Mouse (Mus musculus) ovary, postnatal 36 days (tissue): Measurements from ENCODE around the gene Uxs1.

ENCODE experiments used
- DNase-seq: peaks from one replicate; pipeline ENCODE4 v3.0.0; 2022; ENCODE audit warnings: low spot score, mixed read lengths

Gene Uxs1

DNA sequence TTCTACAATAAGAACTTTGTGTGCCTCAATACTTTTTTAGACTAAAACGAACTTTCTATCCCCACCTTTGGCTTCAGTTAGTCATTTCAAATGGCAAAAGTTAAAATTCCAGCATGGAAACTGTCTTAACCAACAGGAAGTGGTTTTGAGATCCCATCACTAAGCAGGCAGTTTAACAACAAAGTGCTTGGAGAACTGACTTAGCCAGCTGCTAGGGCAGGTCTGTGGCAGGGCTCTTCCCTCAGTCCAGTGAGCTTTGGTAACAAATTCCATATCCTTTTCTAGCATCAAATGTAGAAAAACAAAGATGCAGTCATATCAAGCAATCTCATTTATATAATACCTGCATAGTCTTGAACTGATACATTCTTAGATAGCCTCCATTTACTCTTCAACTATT is 105.1 kb downstream of the Uxs1 start:
- DNase-seq, result no peak

- DNase-seq, result no peak
These were observed 108.8 kb downstream of the Uxs1 start for GRCm38 (mm10) chr1:43718793-43719192.

DNA sequence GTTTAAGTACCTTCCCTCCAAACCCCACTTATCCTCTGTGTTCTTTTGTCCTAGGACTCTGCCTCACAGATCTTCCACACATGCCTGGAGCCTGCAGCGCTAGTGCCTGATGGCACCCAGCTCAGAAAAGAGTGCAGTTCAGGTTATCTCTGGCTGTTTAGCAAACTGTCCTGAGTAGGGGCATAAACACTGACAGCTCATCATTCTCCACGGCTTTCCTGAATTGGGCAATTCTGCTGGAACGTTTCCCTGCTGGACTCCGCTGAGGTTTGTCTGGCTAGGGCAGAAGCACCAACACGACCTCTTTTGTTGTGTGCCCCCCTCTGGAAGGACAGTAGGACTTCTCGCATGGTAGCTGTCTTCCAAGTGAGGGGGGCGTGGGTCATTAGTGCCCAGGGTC is 109.6 kb downstream of the Uxs1 start:
- DNase-seq, result no peak

DNA sequence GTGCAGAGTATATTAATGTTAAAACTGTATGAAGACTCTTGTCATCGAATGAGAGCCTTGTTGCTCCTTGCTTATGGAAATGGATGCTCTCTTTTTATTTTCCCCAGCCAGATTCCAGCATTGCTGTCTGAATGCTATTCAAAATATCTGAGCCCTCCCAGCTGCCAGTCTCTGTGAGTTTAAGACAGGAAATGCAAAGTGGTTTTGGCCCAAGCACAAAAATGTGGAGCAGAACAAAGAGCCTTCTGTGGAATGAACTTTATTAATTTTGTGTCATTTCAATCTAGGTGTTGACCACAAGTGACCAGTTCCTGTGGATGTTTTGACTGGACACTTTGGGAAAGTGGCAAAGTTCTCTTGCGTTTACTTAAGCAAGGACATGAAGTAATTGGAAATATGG is 112.8 kb downstream of the Uxs1 start:
- no peak for DNase-seq

DNA sequence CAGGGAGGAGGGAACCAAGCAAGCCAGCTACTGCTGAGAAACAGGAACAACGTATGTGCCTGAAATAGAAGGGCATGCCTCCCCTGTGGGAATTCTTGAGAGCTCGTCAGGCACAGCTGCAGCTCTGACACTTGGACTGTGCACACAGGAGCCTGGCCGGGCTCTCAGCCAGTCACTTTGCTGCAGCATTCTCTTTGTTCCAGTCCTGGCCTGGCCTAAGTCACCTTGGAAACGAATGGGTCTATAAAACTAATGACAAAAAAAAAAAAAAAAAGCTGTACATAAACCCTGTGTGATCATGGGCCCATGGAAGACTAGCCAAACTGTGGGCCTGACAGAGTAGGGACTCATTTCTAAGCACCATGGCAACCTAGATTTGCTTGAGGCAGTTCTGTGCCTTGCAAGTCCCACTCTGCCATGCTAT is 129.0 kb downstream of the Uxs1 start:
- DNase-seq, result peak; percentile 12
